Mouse (Mus musculus) heart, adult 2 months (tissue): Measurements from ENCODE around the gene Vangl1.

ENCODE experiments used
- CTCF ChIP-seq: fragments of 200-600 bp; IDR thresholded peaks from 2 replicates; pipeline ENCODE4 v1.8.1; 2022; ENCODE audit warnings: antibody characterized with exemption, mild to moderate bottlenecking, moderate library complexity
- EP300 ChIP-seq: fragments of 200-500 bp; IDR thresholded peaks from 2 replicates; pipeline ENCODE4 v1.6.1; 2011; ENCODE audit warnings: low read depth, low read length, control low read depth; ENCODE audit not compliant: insufficient read depth

DNA sequence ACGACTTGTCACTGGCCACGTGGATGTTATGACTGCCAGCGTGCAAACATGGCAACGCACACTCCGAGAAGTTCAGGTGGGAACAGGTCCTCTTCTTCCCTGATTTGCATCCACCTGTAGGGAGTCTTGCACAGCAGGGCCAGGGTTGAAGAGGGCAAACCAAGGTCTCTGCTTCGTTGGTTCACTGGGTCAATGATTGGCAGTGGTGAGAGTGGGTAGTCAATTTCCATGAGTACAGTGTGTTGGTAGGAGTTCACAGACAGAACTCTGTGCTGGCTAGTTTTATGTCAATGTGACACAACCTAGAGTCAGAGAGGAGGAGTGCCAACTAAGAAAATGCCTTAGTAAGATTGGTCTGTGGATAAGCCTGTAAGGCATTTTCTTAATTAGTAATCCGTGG, 50.4 kb downstream of the Vangl1 start:
- TF ChIP-seq EP300 (no peak), CTCF (no peak)
